Mouse (Mus musculus): Measurements from ENCODE around the gene Cnih1.
"Not testable (repeated sequence)": the region's sequence is repeated elsewhere in the genome, so short reads cannot be mapped to it uniquely, and the experiment has no call there.

DNA sequence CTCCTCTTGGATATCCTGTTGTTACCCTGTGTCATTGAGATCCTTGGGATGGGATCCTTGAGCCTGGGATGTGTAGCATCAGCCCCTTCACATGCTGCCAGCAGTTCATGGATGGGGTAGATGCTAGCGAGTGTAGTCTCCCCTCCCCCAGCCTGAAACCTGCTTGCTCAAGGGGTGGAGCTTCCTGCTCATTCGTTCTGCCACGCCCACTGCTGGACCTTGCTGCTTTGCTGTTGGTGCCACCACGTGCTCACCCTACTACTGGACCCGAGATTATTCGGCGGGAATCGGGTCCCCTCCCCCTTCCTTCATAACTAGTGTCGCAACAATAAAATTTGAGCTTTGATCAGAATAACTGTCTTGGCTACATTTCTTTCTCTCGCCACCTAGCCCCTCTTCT lies 33.8 kb downstream of the Cnih1 start:
- TF ChIP-seq CTCF (IDR thresholded peaks at IDR 0.05; ENCODE audit: borderline replicate concordance, insufficient read depth, low read depth, low read length); POLR2A (IDR thresholded peaks at IDR 0.05; ENCODE audit: borderline replicate concordance, insufficient read depth, low read length): not testable (repeated sequence)

Measured in cerebellum, adult 2 months (tissue).